Mouse (Mus musculus) layer of hippocampus, postnatal 36 days (tissue): ENCODE measurements around the gene Ston2. TPM values are rescaled to one million over a fixed set of nuclear protein-coding genes. Genes with fewer than 3 reads are reported as not detected.
"Not testable (repeated sequence)": the region's sequence is repeated elsewhere in the genome, so short reads cannot be mapped to it uniquely, and the experiment has no call there.

Source experiments
- DNase-seq, 2 experiments: peaks; one replicate each; pipeline ENCODE4 v3.0.0; 2022
- total RNA-seq, 2 experiments: library from RNA; stranded (reverse); gene quantifications; 2 replicates each; pipeline ENCODE4 v1.2.3; 2021

The Ston2 gene
- total RNA-seq, 2 experiments from 2014 or later = 30.8 to 35.6 TPM

DNA sequence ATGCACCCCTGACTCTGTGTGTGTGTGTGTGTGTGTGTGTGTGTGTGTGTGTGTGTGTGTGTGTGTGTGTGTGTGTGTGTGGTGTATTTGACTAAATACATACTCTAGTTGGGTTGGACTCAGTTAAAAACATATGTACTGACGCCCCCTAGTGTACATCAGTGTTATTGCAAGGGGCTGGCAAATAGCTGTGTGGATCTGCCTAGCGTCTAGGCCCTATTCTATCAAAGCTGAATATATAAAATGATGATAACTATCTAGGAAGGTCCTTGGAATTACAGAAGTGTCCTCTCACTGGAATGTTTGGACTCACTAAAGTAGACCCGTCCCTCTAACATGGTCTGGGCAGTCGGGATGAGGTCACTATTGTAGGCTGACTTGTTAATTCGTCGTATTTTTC, 1.6 kb upstream of the Ston2 start:
- DNase-seq = peak; percentile 56 to 60

DNA sequence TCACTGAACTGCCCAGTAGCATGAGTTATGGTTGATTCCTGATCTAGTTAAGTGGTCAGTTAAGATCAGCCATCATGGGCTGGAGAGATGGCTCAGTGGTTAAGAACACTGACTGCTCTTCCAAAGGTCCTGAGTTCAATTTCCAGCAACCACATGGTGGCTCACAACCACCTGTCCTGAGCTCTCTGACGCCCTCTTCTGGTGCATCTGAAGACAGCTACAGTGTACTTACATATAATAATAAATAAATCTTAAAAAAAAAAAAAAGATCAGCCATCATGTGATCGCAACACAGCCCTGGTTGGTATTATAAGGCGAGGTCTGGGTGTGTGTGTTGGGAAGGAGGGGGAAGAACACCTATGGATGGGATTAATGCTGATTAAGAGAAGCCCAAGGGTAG, 259 bp upstream of the Ston2 start:
- not testable (repeated sequence) for DNase-seq

DNA sequence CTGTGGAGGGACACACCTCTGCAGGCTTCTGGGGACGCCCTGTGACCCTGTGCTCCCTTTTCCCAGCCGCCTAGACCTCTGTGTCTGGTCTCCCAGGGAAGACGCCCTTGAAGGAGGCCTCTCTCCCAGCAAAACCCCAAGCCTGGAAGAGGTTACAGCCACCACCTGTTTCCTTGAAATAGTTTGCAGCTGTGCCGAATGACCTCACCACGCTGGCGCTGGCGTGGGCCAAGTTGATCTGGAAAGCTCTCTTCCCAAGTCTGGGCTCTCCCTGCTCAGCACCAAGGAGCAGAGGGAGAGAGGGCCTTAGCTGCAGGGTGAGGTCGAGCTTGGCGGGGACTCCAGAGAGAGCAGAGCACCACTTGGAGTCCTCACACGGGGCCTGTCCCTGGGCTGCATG, 1.8 kb downstream of the Ston2 start:
- no peak for DNase-seq

DNA sequence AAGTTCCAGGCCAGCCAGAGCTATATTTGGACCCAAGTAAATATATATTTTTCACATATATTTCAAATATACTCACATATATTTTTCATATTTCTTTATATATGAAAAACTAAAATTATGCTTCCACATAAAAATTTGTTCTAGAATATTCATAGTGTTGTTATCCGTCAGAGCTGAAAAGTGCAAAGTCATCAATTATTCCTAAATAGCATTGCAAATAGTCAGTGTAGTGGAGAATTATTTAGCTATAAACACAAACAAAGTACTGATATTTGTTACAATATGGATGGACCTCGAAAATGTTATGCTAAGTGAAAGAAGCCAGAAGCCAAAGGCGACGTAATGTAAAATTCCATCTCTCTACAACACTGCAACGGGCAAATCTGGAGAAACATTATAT, 6.8 kb downstream of the Ston2 start:
- DNase-seq = no peak

DNA sequence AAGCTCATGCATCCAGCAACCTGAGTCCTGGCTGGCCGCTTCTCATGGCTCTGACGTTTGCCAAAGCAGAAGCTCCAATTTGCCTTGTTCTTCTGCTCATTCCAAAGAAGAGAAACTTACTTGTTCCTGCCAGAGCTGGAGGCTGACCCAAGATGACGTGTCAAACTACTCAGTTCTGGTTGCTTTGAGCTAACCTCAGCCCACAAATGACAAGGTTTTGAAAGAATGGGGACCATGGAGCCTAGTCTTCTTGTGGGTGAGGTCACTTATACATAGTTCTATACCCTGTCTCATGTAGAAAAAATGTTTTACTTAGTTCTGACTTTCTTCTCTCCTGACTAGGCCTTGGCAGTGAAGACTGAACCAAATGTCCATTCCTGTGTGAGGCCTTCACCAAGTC, 7.7 kb downstream of the Ston2 start:
- no peak for DNase-seq

DNA sequence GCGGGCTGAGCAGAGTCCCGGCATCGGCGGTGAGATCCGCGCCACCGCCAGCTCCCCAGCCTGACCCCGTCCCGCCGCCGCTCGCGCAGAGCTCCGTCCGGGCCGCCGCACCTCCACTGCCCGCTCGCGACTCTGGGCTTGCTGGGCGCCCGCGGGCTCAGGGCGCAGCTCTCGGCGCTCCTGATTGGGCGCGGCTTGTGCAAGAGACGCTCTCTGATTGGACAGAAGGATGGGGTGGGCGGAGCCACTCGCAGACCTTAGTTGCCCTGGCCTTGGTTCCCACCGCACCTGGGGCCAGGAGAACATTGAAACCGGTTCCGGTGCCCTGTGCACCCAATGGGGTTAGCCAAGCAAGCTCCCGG, 9.2 kb downstream of the Ston2 start:
- DNase-seq = peak; percentile 81 to 83

DNA sequence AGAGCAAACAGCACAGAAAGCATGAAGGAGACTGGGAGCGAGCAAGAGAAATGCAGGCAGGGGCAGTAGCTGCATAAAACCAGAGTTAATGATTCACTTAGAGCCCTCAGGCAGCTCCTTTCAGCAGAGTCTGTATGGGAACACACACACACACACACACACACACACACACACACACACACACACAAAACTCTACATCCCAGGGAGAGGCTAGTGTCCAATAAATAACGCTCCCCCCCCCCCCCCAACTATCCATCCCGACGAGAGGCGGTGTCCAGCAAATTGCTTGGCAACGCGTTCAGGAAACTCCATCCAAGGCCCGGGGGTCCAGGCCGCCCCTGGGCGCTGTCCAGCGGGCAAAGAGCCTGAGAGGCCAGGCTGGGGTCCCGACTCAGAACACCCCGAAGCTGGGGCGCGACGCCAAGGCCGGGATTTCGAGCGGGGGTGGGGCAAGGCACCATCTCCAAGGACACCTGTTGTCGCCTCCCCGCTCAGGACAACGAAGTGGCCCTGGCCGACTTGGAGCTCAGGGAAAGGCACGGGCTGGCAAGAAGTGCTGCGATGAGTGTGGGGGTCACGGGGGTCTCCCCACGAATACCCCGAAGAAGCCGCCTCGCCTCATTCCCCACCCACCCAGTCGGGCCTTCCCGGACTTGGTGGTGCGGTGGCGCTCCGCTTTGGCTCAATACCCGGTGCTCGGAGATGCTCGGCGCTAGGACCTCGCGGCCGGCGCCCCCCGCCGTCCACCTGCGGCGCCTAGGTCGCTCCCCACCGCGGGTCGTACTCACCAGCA, 9.8 kb downstream of the Ston2 start:
- peak; percentile 55 to 76 for DNase-seq

DNA sequence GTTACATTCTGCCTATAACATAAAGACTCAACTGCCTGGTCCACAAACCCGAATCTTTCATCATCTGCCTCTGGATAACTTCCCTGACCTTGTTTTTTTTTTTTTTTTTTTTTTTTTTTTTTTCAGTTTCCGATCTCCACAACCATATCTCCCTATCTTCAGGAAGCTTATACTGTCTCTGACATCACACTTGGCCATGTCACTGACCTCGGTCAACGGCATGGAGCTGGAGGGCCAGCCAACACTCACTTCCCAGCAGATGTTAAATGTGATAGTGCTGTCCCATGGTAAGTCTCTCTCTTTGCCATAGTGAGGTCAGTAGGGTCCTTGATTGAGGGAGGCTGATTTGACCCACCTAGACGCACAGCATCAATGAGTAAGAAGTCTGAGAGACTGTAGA, 11.8 kb downstream of the Ston2 start:
- DNase-seq = no peak

DNA sequence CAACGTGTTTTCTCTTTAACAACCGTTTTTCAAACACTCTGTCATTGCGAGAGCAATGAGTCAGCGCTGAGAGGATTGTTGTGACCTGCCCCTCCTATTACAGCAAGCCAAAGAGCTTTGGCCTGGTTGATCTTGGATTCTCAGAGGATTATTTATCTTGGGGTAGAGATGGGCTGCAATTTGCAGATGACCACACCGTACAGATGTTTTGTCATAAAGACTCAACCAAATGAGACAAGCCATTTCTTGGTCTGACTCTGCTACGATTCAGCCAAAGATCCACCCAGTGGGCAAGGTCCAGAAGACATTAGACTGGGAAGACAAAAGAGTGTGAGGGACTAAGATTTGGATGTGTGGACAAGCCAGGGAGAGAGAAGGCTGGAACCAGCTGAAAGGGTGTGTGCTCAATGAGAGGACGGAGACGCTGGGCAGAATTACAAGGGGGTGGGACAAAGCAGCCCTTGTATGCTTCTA, 13.3 kb downstream of the Ston2 start:
- DNase-seq = no peak

DNA sequence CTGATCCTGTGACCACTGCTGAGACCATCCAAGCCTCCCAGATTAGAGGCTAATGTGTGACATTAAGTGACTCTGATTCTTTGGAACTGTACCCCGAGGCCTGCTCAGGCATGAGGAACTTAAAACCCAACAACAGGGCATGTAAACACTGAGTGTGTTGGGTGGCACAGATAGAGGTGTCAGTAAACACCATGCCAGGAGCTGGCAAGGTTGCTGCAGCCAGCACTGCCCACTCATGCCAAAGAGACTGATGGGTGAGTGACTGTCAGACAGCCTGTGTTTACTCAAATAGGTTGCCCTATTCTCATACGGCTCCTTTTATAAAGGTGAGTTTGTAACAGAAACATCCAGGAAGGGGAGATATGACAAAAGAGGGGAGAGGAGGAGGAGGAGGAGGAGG, 19.3 kb downstream of the Ston2 start:
- DNase-seq = no peak

DNA sequence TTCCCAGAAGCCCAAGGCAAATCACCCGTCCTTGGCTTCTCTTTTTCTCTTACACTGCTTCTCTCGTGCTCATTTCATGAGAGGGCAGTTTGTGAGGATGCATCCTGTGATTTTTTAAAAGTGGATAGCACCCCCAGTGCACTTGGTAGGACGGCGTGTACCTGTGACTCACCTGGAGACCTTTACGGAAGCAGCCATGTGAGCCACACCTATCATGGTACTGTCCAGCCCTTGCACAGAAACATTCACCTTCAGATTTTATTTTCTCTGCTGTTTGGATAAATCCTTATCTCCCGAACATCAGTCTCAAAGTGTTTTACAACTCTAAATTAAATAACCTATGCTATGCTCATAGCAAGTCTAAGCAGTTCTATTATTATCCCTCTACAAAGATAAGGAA, 20.0 kb downstream of the Ston2 start:
- no peak for DNase-seq

DNA sequence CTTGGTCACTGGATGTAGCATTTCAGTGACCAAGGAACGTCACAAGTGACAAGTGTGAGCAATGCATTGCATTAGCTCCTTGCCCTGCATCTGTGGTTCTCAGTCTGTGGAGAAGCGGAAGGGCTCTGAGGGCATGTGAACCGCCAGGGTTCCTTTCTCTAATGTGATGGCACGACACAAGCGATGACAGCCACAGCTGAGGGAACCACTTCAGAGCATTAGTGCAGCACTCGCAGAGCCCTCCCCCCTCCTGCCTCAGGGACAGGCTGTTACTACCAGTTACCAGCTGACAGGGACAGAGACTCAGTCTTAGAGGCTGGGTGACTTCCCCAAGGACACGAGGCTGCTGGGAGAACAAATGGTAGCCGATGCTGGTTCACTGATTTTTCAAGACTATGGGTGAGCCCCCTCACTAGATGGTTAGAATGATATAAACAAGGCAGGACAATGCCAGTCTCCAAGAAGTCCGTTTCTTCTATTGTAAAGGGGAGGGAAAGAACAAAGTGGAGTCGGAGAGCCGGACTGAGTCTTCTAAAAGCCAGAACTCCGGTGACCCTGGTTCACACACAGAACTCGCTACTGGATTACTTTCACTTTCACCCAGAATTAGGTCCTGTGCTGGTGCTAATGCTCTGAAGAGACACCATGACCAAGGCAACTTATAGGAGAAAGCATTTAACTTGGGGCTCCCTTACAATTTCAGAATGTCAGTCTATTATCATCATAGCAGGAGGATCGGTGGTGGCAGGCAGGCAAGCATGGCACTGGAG, 21.7 kb downstream of the Ston2 start:
- DNase-seq = peak; percentile 50 to 63

DNA sequence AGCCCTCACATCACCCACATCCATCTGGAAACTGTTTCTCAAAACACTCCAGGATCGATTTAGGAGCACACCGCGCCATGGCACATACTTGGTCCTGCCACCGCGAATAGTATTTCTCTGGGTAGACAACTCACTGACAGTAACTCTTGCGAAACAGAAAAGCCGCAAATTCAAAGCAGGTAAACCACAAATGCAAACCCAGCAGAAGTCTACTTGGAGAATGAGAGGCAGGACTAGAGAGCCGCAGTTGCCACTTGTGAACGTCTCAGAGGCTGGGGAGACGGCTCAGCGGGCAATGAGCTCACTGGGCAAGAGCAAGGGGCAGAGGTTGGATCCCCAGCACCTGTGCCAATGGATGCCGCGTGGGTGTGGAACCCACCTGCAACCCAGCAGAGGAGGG, 22.7 kb downstream of the Ston2 start:
- DNase-seq = no peak

DNA sequence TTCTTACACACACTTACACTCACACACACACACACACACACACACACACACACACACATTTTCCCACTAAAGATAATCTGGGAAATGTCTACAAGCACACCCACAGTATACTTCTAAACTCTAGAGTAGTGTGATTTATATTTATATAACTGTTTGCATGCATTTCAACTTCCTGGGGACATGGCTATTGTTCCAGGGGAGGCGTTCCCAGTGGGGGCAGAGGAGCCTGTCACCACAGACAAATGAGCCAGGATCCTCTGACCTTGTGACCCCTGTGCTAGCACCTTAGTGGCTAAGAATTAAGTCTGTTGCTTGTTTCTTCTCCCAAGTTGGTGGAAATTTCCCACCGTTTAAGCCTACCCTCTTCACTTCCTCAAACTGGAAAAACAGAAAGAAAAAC, 23.1 kb downstream of the Ston2 start:
- DNase-seq = no peak

DNA sequence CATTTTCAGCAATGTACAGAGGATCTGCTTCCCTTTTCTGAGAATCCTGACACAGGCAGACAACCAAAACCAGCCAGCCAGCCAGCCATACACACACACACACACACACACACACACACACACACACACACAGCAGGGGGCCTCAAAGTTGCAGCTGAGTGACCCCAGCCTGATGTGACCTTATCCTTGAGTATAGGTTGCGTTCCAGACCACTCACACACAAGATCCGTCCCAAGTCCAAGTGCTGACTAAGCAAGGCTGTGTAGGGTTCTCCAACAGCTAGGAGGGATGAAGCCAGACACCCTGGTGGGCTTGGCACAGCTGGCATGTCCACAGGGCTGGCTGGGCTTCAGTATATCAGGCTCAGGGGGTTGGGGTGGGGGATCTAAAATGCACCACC, 23.7 kb downstream of the Ston2 start:
- no peak for DNase-seq

DNA sequence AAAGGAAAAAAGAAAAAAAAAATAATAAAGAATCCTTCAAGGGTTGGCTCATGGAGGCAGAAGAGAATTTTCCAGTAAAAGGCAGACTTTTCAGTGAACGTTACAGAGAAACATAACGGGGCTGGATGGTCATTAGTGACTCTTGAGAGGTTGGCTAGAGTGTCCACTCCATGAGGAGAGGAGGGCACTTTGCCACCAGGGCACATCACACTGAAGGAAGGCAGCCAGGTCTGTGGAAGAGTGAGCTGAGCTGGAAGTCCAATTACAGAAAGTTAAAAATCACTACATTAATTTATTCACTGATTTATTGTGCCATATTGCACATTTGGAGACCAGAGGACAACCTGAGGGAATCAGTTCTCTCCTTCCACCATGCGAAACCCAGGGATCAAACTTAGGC, 28.4 kb downstream of the Ston2 start:
- no peak for DNase-seq

DNA sequence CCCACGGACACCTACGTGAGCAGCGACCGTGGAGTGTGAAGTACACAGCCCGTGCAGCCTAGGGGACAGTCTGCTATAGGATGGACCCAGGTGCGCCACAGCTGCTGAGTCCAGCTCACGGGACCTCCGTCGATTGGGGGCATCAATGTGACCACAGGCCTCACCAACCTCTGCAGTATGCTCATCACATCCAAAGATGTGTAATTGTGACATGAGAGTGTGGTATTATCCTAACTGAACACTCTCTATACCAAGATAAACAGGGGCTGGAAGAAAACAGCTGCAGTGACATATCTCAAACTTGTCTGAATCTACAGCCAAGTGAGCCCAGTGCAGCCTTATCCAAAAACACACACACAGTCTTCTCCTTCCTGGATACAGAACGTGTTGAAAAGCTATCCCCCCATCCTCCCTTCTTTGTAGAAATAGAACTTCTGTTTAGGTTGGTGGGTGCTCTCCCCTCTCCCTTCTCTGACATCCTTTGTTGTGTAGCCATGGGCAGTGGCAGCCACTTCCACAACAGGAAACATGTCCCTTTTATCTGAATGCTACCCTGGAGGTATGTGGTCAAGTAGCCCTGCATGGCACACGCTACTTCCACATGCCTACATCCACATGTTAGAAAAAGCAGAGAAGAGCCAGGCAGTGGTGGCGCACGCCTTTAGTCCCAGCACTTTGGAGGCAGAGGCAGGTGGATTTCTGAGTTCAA, 30.2 kb downstream of the Ston2 start:
- DNase-seq = no peak

DNA sequence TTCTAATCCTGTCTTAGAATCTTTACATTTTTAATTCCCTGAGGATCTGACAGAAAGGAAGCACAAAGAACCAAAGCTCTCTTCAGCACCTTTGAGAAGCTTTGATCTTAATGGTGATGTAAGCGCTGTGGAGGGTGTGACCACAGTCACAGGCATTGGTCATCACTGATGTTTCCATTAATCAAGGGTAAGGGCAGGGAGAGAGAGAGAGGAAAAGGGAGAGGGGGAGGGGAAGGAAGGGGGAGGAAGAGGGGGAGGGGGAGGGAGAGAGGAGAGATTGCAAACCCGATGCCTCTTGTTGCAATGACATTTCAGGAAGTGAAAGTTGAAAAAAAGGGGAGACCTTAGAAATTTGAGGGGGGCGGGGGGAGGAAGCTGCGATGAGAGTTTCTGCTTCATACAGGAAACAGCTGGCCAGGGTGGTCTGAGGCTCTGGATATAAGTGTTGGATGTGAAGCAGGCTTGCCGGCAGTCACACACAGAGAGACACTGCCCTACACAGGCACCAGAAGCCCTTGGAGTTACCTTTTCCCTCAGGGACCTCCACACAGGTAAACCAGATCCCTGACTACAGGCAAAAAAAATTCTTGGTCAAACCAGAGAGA, 31.5 kb downstream of the Ston2 start:
- DNase-seq = no peak

DNA sequence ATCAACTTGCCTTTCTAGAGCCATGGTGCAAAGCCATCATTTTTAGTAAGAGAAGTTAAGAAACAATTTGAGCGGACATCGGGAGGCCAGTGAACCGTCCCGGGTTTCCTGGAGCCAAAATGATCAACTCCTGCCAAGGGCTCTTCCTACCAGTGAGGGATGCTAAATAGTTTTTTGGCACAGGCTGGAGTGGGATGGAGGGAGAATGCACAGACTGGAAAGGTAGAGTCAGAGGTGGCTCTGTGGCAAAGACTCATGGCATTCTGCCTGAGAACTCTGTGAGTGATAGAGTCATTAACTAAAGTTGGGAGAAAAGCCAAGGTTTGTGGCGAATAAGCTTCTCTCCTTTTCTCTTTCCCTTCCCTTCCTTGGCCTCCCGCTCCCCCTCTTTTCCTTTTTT, 33.6 kb downstream of the Ston2 start:
- no peak for DNase-seq

DNA sequence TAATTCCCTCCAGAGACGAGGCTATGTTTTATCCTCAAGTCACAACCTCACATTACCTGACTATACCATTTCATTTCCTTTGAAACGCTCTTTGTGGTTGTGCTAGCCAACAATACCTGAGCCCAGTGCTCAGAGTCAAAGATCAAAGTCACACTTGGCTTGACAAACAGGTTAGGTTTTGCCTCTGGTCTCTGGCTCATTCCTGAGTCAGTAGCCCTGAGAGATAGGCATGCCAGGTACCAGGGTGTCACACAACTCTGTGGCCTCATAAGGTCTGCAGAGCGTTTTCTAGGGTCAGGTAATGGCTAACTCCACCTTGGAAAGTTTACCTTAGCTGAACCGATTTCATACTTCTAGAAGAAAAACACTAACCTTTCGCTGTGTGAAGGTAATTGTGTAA, 35.5 kb downstream of the Ston2 start:
- DNase-seq = no peak

DNA sequence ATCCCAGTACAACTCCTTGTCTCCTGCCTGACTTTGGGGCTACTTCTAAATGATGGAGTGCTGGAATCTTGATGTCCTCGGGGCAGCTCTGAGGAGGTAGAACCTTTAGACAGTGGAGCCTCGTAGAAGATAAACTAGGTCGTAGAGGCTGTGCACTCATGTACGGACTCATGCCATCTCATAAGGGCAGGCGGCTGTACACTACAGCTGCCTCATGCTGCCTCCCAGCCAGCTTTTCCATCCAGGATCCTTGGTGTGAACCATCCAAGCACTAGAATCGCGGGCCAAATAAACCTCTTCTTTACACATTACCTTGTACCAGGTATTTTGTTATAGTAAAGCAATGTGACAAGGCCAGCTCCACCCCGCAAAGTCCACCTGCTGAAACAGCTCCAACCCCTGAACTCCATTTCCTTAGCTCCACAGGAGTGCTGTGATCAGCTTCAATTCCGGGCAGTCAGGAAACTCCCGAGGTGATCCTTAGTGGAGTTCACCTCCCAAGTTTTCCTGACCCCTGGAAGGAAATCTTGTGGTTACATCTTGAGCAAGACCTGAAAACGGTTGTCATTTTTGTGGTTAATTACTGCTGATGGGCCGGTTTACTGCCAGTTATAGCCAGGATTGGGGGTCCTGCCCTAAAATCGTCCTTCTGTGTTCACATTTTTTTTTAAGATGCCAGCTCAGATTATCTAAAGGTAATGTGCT, 36.1 kb downstream of the Ston2 start:
- DNase-seq = no peak

DNA sequence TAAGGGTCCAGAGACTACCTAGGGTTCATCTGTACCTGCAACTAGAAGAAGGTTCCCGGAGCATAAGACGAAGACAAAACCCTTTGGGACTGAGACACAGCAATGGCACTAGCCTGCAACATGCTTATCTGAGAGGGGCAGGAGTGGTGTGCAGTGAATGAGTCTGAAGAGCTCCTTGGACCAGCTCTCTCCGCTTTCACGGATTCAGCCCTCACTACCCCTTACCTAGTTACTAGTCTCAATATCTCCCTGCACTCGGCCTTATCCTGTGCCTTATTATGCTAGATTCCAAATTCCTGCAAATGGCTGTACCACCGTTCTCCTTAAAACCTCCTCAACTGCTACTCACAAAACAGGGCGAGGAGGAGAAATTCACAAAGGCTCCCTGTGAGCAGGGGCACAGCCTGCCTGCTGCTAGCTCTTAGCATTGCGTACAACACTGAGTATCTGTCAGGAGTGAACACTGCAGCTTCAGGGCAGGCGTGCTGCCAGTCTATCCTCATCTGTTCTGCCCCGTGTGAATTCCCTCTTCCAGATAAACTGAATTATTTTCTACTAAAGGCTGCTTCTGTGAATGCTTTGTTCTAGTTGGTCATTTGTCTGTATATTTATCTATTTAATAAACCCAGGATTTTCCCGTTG, 38.5 kb downstream of the Ston2 start:
- peak; percentile 35 to 41 for DNase-seq
